Mouse (Mus musculus) cerebral cortex, adult 2 months (tissue): ENCODE measurements around the gene Gzmd.

Experiments
- WGBS: fragments of 180-500 bp; shearing (Covaris S2); methylation state at CpG from one replicate; pipeline ENCODE4 v1.1.7; 2018; 5-methylcytosine and 5-hydroxymethylcytosine counted together

Gzmd gene

GRCm38 (mm10) chr14:56132508-56132907, at the start of gene Gzmd:
Gene Gzmd (minus strand): TSS chr14:56132608.
- 85% methylated on average over 2 of the region's 2 CpGs for WGBS

GRCm38 (mm10) chr14:56177651-56178050, 45.2 kb upstream of the Gzmd start:
- WGBS, result 28% methylated on average over 8 of the region's 8 CpGs

DNA sequence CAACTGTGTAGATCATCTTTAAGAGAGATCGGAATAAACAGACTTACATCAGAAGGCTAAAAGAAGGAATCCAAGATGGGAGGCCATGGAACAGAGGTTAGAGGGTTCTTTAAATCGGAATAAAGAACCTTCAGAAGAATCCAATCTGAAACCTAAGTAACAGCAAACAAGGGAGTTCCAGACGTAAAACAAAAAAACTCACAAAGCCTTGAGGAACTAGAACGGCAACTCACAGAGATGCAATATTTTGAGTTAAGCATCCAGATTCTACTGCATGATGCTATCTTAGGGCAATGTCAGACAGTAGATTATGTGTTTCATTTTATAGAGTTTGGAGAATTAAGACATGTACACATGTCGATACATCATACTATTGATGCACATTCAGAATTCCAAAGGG, 42.1 kb upstream of the Gzmd start, which contains the start of gene Gzmn:
Gene Gzmn, minus strand, starts transcription at position 101 of the 400 bp plus-strand sequence.
- 93% methylated on average over 5 of the region's 5 CpGs for WGBS

- 63% methylated on average over 6 of the region's 6 CpGs for WGBS
Observed at GRCm38 (mm10) chr14:56173396-56173795, 41.0 kb upstream of the Gzmd start.

DNA sequence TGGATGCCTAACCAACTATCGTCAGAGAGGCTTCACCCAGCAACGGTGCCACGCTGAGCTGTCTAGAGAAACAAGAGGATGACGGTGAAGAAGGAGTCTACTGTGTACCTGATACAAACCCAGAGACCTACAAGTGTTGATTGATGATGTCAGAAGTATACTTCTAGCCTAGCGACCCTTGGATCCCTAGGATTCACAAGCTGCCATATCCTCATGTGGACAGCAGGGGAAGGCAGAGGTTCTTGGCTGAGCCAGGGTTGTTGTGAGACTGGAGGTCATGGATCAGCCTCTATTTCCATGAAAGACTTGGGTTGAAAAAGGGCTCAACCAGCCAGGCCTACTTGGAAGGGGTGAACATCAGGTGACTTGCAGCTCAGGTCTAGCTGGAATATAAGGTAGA, 40.3 kb upstream of the Gzmd start:
- WGBS, result 92% methylated on average over 5 of the region's 5 CpGs

DNA sequence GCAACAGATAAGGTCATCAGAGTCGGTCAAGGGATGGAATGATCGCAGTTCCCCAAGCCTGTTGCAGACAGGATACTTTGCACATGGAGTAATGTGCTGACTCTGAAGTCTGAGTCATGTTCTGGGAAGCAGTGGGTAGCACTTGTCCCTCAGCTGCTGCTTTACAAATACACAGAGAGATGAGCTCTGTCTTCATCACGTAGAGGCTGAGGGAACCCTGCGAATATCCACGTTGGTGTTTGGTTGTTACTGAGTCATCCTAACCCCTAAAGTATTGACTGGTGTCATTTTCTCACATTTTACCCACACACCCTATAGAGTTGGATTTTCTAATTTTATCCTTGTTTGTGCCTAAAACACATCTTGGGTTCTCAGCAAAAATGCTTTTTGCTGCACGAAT, 35.6 kb upstream of the Gzmd start:
- 46% methylated on average over 6 of the region's 6 CpGs for WGBS

DNA sequence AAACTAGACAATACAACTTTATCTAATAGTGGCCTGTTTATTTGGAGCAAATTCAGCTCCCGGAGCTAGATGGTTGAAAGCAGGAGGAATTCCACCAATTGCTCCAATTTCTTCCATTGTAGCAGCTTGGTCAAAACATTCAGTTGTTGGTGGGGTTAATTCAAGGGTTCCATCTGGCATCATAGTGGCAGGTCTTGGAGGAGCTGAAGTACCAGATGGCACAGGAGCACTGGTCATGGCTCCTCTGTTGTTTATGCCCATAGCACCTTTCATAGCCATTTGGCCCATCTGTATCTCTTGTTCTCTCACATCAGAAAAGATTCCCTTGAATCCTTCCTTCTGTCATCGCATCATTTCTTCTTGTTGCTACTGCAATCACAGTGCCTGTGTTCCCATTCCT, 29.7 kb upstream of the Gzmd start:
- 80% methylated on average over 2 of the region's 2 CpGs for WGBS

GRCm38 (mm10) chr14:56159479-56159878, 27.1 kb upstream of the Gzmd start, which contains the start of gene Gzmg:
Gene Gzmg (minus strand): TSS chr14:56159579.
- 91% methylated on average over 2 of the region's 2 CpGs for WGBS

DNA sequence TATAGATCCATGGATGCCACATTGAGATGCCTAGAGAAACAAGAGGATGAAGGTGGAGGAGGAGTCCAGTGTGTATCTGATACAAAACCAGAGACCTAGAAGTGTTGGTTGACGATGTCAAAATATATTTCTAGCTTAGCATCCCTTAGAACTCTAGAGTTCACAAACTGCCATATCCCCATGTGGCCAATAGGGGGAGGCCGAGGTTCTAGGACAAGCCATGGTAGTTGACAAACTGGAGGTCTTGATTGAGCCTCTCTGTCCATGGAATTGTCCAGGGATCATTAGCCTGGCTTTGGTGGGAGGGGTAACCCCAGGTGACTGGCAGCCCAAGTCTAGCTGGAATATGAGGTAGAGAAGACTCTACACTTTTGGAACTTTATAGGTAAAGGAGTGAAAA, 22.9 kb upstream of the Gzmd start:
- WGBS, result 69% methylated on average over 2 of the region's 2 CpGs

GRCm38 (mm10) chr14:56133675-56134074, 1.3 kb upstream of the Gzmd start:
- 77% methylated on average over 1 of the region's 1 CpGs for WGBS

- 49% methylated on average over 3 of the region's 3 CpGs for WGBS
Observed at GRCm38 (mm10) chr14:56128341-56128740, 4.1 kb downstream of the Gzmd start.

DNA sequence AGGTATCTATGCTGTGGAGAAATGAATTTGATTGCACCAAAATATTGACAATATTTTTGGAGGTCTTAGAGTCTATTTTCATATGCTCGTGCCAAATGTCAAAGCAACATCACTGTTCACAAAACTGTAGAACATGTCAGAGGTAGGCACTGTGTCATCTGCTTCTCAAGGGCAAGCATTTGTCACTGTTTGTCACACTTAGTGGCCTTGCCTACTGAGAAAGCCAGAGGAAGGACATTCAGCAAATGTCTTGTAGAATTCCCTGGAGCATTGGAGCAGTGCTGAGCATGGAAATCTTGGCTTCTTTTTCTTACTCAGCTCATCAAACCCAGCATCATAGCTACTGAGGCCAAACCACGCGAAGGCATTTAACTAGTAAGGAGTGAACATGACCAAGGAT, 8.9 kb downstream of the Gzmd start:
- WGBS, result 85% methylated on average over 3 of the region's 3 CpGs

GRCm38 (mm10) chr14:56120525-56120924, 11.9 kb downstream of the Gzmd start, which contains the start of gene Gzme:
Gene Gzme (minus strand): TSS chr14:56120625.

DNA sequence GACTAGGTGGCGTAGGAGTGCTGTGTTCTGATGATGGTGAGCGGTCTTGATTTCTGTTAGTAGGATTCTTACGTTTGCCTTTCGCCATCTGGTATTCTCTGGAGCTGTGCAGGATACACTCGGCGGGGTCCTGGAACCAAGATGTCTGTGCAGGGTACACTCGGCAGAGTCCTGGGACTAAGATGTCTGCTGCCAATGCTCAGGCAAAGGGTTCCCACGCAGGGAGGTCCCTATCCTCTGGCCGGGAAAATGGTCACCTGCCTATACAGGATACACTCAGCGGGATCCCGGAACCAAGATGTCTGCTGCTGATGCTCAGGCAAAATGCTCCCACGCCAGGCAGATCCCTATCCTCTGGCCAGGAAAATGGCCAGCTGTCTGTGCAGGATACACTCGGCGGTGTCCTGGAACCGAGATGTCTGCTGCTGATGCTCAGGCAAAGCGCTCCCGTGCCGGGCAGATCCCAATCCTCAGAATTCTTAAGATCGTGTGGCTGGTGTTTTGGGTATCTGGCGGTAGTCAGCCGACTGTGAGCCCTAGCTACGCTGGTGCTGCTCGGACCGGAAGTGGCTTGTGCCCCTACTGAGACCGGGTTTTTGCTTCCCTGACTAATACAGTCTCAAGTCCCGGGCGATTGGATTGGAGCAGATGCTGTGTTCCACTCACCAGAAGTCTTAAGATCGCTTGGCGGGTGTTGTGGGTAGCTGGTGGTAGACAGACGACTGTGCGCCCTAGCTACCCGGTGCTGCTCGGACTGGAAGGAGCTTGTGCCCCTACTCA, 16.7 kb downstream of the Gzmd start:
- WGBS, result 93% methylated on average over 33 of the region's 33 CpGs

- WGBS, result 59% methylated on average over 13 of the region's 13 CpGs
Observed at GRCm38 (mm10) chr14:56105447-56106180, 26.8 kb downstream of the Gzmd start.

DNA sequence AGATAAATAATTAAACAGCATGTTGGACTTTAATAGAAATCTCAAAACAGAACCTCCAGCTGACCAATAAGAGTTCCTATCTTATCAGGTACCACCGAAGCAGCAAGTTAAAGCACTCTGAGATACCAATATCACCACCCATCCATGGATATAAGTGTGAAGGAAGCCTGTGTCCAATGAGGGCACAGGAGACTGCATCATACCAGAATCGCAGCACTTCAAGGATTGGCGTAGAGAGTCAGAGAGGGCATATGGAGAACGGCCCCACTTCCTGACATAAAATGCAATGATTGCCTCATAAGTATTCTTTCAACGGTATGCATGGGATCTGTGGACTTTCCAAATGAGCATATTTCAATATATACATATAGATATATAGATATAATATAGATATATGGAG, 27.4 kb downstream of the Gzmd start:
- WGBS, result 94% methylated on average over 5 of the region's 5 CpGs

DNA sequence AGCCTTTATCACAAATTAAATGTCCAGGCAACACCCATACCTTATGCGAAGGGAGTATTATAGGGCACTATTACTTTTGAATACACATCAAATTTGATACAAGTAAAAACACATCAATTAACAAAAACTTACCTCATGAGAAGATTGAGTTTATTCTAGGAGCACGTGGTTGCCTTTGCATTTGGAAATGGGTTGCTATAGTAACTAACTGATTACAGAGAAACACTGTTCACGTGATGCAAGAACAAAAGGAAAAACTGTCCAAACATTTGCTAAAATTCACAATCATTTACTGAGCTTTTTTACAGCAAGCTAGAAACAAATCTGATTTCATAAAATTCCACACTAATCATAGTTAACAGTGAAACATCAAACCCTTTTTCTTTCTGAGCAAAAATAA, 29.0 kb downstream of the Gzmd start:
- WGBS, result 60% methylated on average over 3 of the region's 3 CpGs

GRCm38 (mm10) chr14:56102386-56102785, 30.0 kb downstream of the Gzmd start, which contains the start of gene Ctsg:
Gene Ctsg (minus strand): TSS chr14:56102574.
- 82% methylated on average over 10 of the region's 10 CpGs for WGBS

DNA sequence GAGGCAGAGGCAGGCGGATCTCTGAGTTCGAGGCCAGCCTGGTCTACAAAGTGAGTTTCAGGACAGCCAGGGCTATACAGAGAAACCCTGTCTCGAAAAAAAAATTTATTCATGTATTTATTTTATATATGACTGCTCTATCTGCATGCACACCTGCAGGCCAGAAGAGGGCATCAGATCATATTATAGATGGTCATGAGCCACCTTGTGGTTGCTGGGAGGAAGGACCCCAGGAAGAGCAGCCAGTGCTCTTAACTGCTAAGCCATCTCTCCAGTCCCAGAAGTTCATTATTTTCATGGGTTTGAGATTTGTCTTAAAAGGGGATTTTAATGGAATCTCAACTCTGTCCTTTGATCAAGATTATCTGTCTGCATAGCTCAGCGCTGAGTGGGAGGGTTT, 33.5 kb downstream of the Gzmd start:
- 84% methylated on average over 4 of the region's 4 CpGs for whole genome bisulfite sequencing

- WGBS, result 88% methylated on average over 1 of the region's 1 CpGs
Observed at GRCm38 (mm10) chr14:56097597-56097996, 34.8 kb downstream of the Gzmd start.

GRCm38 (mm10) chr14:56093353-56093752, 39.1 kb downstream of the Gzmd start:
- 84% methylated on average over 2 of the region's 2 CpGs for WGBS

DNA sequence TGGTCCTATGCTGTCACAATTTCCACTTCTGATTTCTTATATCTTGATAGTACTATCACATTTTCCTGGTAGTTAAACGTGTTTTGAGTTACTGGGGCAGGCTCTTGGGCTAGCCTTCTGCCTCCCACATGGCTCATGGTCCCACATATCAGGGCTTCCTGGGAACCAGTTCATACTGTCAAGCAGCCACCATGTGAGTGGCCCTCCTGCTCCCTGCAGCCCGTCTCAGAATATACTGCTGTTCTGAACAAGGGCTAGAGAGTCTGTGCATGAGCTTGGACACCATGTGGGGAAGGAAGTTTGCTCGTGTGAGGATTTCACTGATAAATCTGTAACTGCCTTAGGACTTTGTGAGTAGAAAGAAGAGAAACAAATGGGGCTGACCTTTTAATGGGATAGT, 45.7 kb downstream of the Gzmd start:
- whole genome bisulfite sequencing, result 81% methylated on average over 3 of the region's 3 CpGs

DNA sequence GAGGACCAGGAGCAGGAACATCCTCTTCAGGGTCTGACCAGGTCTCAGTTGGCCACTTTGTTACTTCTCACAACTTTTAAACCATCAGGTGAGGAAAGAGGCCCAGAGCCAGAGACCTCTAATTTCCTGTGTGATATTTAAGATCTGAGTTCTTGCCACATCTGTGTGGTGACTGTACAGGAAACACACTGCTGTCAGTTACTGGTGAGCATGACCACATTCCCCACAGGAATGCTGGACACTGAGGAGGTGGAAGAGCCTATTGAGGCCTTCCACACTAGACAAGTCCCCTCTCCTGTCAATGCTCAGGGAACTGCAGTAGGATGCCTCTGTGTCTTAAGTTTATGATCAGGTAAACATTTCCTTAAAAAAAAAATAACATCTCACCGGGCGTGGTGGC, 47.2 kb downstream of the Gzmd start, which contains the start of gene Mcpt8:
Gene Mcpt8, minus strand, starts transcription at position 107 of the 400 bp plus-strand sequence.
- WGBS, result 94% methylated on average over 2 of the region's 2 CpGs
